Mouse (Mus musculus): Measurements from ENCODE around the gene Mpc1.
"Not testable (repeated sequence)": the region's sequence is repeated elsewhere in the genome, so short reads cannot be mapped to it uniquely, and the experiment has no call there.

Mpc1 gene

GRCm38 (mm10) chr17:8328511-8329174 is 45.9 kb downstream of the Mpc1 start:
- DNase-seq (ENCODE audit: low spot score in 2 of 2) = no peak

GRCm38 (mm10) chr17:8330602-8331001 is 47.9 kb downstream of the Mpc1 start:
- DNase-seq (ENCODE audit: low spot score in 2 of 2) = no peak

GRCm38 (mm10) chr17:8337159-8337558 is 54.5 kb downstream of the Mpc1 start, which contains the start of gene Prr18:
Gene Prr18 (plus strand): TSS chr17:8337459.
- DNase-seq (ENCODE audit: low spot score in 2 of 2) = not testable (repeated sequence)

- no peak for DNase-seq (ENCODE audit: low spot score in 2 of 2)
These were observed 57.1 kb downstream of the Mpc1 start for GRCm38 (mm10) chr17:8339666-8340374.

GRCm38 (mm10) chr17:8340407-8341359 is 58.0 kb downstream of the Mpc1 start:
- no peak for DNase-seq (ENCODE audit: low spot score in 2 of 2)

- no peak for DNase-seq (ENCODE audit: low spot score in 2 of 2)
These were observed 58.8 kb downstream of the Mpc1 start for GRCm38 (mm10) chr17:8341360-8341963.

GRCm38 (mm10) chr17:8342706-8343105 is 60.0 kb downstream of the Mpc1 start:
- no peak for DNase-seq (ENCODE audit: low spot score in 2 of 2)

GRCm38 (mm10) chr17:8343416-8343815 is 60.7 kb downstream of the Mpc1 start:
- DNase-seq (ENCODE audit: low spot score in 2 of 2) = no peak
